Mouse (Mus musculus) testis, adult 2 months (tissue): ENCODE data around the gene Dnajc7. TPM values are rescaled to one million over a fixed set of nuclear protein-coding genes. Genes with fewer than 3 reads are reported as not detected.

Source experiments
- H3K27ac ChIP-seq: fragments of 200-500 bp; 2 replicates; pipeline ENCODE4 v1.5.1; 2012; ENCODE audit warnings: low read depth, low read length; ENCODE audit not compliant: control insufficient read depth, insufficient read depth
- H3K27me3 ChIP-seq: fragments of 200-500 bp; 2 replicates; pipeline ENCODE4 v1.6.1; 2012; ENCODE audit warnings: mild to moderate bottlenecking, low read length, moderate library complexity; ENCODE audit not compliant: control insufficient read depth, insufficient read depth
- H3K36me3 ChIP-seq: fragments of 200-500 bp; 2 replicates; pipeline ENCODE4 v1.6.1; 2012; ENCODE audit warnings: mild to moderate bottlenecking, low read length; ENCODE audit not compliant: control insufficient read depth, insufficient read depth
- H3K4me1 ChIP-seq: fragments of 200-500 bp; 2 replicates; pipeline ENCODE4 v1.6.1; 2012; ENCODE audit warnings: low read length; ENCODE audit not compliant: control insufficient read depth, insufficient read depth
- H3K4me3 ChIP-seq: fragments of 200-500 bp; 2 replicates; pipeline ENCODE4 v1.5.1; 2012; ENCODE audit warnings: low read depth, mild to moderate bottlenecking, low read length, moderate library complexity, mixed read lengths; ENCODE audit not compliant: control insufficient read depth
- CTCF ChIP-seq: fragments of 200-500 bp; IDR thresholded peaks from 2 replicates; pipeline ENCODE4 v1.5.1; 2012; ENCODE audit warnings: low read depth, mild to moderate bottlenecking, inconsistent platforms, low read length, moderate library complexity; ENCODE audit not compliant: control insufficient read depth, insufficient read depth, insufficient replicate concordance
- POLR2A ChIP-seq: fragments of 200-500 bp; IDR thresholded peaks from 2 replicates; pipeline ENCODE4 v1.6.1; 2012; ENCODE audit warnings: low read depth, mild to moderate bottlenecking, inconsistent platforms, low read length, moderate library complexity; ENCODE audit not compliant: control insufficient read depth
- polyA plus RNA-seq: library from polyadenylated mRNA; depleted of rRNA; stranded (reverse); fragments of >200 nt; gene quantifications from 2 replicates; pipeline ENCODE4 v1.2.3, GENCODE M21; 2012

Gene Dnajc7
- polyA plus RNA-seq, 1 experiment = 150 TPM

GRCm38 (mm10) chr11:100616332-100616731 is 3.6 kb downstream of the Dnajc7 start:
- H3K36me3 ChIP-seq = no peaks in the 10 kb centered on the region
- H3K27me3 ChIP-seq = no peaks in the 10 kb centered on the region
- H3K27ac ChIP-seq = no peak overlapping the region
- TF ChIP-seq POLR2A (no peak), CTCF (no peak)
- peaks cover 2% of the 10 kb centered on the region for H3K4me1 ChIP-seq
- no peak overlapping the region for H3K4me3 ChIP-seq

- Histone ChIP-seq H3K27ac (peak overlapping the region; percentile 18; the same call in 1 of the 2 replicates), H3K4me3 (peak overlapping the region; percentile 72), H3K4me1 (peaks cover 4% of the 10 kb centered on the region), H3K27me3 (no peaks in the 10 kb centered on the region), H3K36me3 (no peaks in the 10 kb centered on the region)
- TF ChIP-seq CTCF (no peak), POLR2A (no peak)
Observed at GRCm38 (mm10) chr11:100613241-100613640, 6.7 kb downstream of the Dnajc7 start.

- H3K4me1 ChIP-seq = peaks cover 4% of the 10 kb centered on the region
- TF ChIP-seq CTCF (peak; percentile 14; the same call in 1 of the 2 replicates), POLR2A (no peak)
- no peaks in the 10 kb centered on the region for H3K27me3 ChIP-seq
- peak overlapping the region; percentile 21 for H3K4me3 ChIP-seq
- no peaks in the 10 kb centered on the region for H3K36me3 ChIP-seq
- no peak overlapping the region for H3K27ac ChIP-seq
Observed at GRCm38 (mm10) chr11:100611627-100612026, 8.3 kb downstream of the Dnajc7 start.

- no peak for TF ChIP-seq CTCF
- TF ChIP-seq POLR2A = no peak
- Histone ChIP-seq H3K36me3 (no peaks in the 10 kb centered on the region), H3K4me1 (peaks cover 4% of the 10 kb centered on the region), H3K27ac (peak overlapping the region; percentile 47; the same call in 1 of the 2 replicates), H3K4me3 (no peak overlapping the region), H3K27me3 (no peaks in the 10 kb centered on the region)
Observed at GRCm38 (mm10) chr11:100609997-100610680, 9.8 kb downstream of the Dnajc7 start.

GRCm38 (mm10) chr11:100609355-100609996 is 10.5 kb downstream of the Dnajc7 start:
- Histone ChIP-seq H3K27me3 (no peaks in the 10 kb centered on the region), H3K36me3 (no peaks in the 10 kb centered on the region), H3K4me3 (no peak overlapping the region), H3K4me1 (peaks cover 4% of the 10 kb centered on the region), H3K27ac (0 out of 2 replicates have a peak overlapping the region, but pooled peaks have one; percentile 32)
- TF ChIP-seq POLR2A (no peak), CTCF (no peak)

GRCm38 (mm10) chr11:100608796-100609195 is 11.2 kb downstream of the Dnajc7 start:
- no peak overlapping the region for H3K27ac ChIP-seq
- H3K36me3 ChIP-seq = no peaks in the 10 kb centered on the region
- H3K4me3 ChIP-seq = no peak overlapping the region
- H3K4me1 ChIP-seq = peaks cover 4% of the 10 kb centered on the region
- no peaks in the 10 kb centered on the region for H3K27me3 ChIP-seq
- no peak for TF ChIP-seq POLR2A
- no peak for TF ChIP-seq CTCF

GRCm38 (mm10) chr11:100607121-100607520 is 12.8 kb downstream of the Dnajc7 start:
- Histone ChIP-seq H3K36me3 (no peaks in the 10 kb centered on the region), H3K27ac (no peak overlapping the region), H3K4me3 (no peak overlapping the region)

More at GRCm38 (mm10) chr11:100607121-100607520, 12.8 kb downstream of the Dnajc7 start:
- no peak for TF ChIP-seq CTCF
- no peak for TF ChIP-seq POLR2A
- no peaks in the 10 kb centered on the region for H3K27me3 ChIP-seq
- peaks cover 2% of the 10 kb centered on the region for H3K4me1 ChIP-seq
